Mouse (Mus musculus): ENCODE results near the gene Ints6. TPM values are rescaled to one million over a fixed set of nuclear protein-coding genes. Genes with fewer than 3 reads are reported as not detected.

Gene Ints6
- total RNA-seq (2014; fragmentation: Nextera tagmentation) (32.1 and 38.8 TPM in 2 replicates), total RNA-seq (2017) (62.6 and 110 TPM in 2 replicates)

DNA sequence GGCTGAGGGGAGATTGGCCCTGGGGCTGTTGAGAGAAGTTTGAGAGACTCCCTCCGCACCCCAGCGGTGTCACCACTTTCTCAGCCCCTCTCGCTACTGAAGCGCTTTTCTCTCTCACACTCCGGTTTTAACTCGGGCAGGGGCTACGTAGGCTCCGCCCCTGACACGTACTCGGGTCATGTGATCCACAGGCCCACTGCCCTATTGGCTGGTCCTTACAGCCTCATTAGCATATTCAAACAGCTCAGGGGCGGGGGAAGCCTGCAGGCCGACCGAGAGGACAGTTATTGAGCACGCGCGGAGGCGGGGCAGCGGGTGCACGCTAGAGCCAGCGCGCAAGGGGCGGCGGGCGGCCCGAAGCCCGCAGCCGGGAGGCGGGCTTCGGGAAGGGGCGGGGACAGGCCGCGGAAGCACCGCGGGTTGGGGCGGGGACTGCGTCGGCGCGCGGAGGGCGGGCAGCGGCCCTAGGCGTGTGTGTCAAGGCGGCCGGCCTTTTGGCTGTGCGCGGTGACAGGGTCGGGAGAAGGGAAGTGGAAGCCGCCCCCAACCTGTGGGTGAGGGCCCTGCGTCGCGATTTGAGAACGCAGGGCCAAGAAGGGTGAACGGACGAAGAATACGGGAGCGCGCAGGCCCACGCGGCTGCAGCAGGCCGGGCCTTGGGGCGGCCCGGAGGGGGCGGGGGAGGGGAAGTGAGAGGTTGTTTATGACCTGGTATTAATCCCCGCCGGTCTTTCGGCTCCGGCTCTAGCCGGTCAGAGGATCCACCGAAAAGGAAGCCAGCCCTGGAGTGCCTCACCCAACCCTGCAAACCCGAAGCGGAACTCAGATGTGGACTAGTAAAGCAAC is at the start of gene Ints6:
Gene Ints6, minus strand, starts transcription at position 134 of the 846 bp plus-strand sequence.
- peak; percentile 75 for ATAC-seq (replicated peaks; ENCODE audit: poor library complexity, severe bottlenecking)

DNA sequence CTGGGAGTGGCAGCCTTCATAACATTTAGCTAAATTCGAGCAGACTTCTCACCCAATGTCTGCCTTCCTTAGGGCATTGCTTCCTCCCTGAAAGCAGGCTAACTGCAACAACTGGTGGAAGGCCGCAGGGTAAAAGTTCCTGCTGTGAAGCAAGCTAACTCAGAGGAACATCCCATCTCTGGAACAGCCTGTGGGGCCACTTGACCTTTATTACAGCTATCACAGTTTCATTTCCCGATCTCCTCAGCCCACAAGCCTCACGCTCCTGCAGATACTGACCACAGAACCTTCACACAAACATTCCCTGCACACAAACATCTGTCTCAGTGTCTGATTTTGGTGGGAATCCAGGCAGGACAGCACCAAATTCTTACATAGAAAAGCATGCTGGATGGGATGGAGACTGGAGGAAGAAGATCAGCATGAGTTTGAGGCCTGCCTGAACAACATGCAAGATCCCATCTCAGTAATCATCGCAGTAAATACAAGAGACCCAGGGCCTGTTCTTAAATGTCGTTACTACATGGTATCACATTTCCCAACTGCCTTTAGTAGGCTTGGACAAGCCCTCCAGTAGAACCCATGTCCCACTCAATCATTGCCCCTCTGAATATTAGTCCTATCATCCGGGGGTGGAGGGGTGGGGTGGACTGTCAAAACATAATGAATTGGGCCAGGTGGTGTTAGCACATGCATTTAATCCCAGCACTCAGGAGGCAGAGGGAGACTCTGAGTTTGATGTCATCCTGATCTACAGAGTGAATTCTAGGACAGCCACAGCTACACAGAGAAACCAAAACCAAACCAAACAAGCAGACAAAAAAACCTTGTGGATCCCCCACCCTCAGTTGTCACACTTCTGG is 47.9 kb upstream of the Ints6 start:
- peak; percentile 97 for ATAC-seq (replicated peaks; ENCODE audit: poor library complexity, severe bottlenecking)

DNA sequence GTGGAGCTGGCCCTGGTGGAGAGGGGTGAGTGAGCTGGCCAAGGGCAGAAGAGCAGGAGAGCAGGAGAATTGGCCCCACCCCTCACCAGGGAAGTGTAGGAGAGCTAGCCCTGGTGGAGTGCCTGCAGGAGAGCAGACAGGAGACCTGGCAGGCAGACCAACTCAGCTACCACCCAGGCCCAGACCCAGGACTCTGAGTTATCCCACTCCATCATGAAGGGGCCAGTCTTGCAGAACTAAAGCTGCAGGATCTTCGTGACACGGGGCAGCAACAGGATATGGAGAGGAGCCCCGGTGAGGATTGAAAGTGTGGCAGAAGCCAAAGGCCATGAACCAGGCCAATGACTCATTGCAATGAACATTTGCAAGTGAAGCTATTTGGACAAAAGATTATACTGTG is 46.0 kb upstream of the Ints6 start:
- no peak for ATAC-seq (replicated peaks; ENCODE audit: poor library complexity, severe bottlenecking)

DNA sequence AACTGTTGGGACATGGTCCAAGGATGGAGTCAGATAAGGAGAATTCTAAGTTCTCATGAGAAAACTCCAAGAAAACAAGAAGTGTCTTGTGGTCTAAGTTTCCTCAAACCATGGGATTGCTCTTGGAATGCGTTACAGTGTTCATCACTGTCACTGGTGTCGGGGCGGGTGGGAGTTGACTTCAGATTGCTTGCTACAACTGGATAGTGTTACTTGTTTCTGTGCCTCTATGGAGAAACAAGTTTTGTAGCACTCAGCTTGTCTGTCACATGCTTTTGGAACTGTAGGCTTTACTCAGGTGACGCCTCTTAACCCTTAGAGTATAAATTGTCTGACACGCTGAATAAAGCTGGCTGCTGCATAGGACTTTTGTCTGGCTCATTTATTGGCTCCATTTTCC is 42.2 kb upstream of the Ints6 start:
- ATAC-seq (replicated peaks; ENCODE audit: poor library complexity, severe bottlenecking) = no peak

DNA sequence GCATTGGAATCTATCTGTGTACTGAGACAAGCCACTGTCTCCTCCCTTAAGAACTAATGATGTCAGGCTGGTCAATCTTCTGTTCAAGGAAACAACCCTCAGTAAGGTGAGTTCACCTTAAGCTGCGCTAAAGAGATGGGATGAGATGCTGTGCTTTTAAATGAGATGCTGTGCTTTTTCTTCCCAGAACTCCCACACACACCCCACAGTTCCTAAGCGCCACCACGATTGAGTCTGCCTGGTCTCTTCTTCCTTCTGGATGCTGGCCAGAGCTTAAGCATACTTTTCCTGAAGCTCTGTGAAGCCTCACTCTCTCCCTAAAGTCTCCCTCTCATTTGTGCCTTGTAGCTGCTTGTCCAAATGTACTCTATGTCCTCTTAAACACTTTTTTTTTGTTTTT is 39.8 kb upstream of the Ints6 start:
- ATAC-seq (replicated peaks; ENCODE audit: poor library complexity, severe bottlenecking) = no peak

DNA sequence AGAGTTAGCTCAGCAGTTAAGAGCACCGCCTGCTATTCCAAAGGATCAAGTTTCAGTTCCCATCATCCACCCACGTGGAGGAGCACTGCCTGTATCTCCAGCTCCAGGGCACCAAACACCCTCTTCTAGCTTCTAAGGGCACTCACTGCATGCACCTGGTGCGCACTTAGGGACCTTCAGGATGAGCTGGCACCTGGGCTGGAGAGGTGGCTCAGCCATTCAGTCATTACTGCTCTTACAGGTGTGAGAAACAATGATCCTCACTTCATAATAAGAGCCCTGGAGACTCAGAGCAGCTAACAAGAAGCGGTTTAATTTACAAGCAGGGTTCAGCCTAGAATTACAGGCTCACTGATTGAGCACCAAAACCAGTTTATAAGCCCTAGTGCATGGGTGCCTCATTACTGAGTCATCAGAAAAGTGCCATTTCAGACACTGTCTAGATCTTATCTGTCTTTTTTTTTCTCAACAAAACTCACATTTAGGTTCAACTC is 37.7 kb upstream of the Ints6 start:
- peak; percentile 71 for ATAC-seq (replicated peaks; ENCODE audit: poor library complexity, severe bottlenecking)

DNA sequence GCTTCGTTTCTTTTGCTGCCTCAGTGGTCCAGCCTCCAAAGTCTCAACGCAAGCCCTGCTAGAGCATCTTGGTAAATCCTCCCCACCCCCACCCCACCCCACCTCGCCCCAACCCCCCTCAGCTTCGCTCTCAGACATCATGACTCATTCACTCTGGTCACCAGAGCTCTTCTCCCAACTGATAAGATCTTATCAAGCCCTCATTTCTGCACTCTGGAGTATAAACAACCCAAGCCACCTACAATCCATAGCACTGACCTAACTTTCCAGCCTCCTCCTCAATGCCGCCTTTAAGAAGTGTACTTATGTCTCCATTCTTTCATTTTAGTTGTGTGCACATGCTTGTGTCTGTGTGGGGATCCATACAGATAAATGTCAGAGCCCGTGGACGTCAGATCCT is 34.8 kb upstream of the Ints6 start:
- no peak for ATAC-seq (replicated peaks; ENCODE audit: poor library complexity, severe bottlenecking)

DNA sequence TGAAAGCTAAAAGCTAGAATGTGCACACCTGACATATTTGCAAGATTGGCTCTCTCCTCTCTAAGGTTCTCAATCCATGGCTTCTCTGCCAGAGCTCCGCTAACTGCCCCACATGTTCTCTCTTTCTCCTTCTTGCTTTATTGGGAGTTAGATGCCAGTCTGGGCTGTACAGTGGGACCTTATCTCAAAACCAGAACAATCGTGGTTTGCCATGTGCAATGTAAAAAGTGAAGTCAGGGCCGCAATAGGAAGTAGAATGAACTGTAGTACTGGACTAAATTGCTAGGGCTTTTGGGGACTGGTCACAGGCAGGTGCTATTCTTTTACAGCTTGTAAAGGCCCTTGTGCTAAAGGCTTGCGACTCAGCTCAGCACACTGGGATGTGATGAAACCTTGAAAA is 28.3 kb upstream of the Ints6 start:
- ATAC-seq (replicated peaks; ENCODE audit: poor library complexity, severe bottlenecking) = peak; percentile 52; the same call in 1 of the 2 replicates

DNA sequence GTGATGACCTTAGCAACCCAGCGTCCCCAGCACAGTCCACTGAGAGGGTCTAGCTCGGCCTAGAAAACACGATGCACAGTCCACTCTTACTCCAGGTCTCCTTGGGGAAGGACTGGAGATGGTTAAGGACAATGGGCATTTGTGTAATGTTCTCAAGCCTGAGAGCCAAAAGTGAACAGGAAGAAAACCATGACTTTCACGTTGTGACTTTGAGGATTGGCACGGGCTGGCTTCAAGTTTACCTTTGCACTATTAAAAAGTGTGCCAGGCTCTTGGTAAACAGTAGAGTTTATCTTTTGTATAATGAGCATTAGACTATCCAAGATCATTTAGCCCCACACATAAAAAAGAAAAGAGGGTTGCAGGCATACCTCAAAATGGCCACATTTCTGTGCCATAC is 22.0 kb upstream of the Ints6 start:
- ATAC-seq (replicated peaks; ENCODE audit: poor library complexity, severe bottlenecking) = no peak

DNA sequence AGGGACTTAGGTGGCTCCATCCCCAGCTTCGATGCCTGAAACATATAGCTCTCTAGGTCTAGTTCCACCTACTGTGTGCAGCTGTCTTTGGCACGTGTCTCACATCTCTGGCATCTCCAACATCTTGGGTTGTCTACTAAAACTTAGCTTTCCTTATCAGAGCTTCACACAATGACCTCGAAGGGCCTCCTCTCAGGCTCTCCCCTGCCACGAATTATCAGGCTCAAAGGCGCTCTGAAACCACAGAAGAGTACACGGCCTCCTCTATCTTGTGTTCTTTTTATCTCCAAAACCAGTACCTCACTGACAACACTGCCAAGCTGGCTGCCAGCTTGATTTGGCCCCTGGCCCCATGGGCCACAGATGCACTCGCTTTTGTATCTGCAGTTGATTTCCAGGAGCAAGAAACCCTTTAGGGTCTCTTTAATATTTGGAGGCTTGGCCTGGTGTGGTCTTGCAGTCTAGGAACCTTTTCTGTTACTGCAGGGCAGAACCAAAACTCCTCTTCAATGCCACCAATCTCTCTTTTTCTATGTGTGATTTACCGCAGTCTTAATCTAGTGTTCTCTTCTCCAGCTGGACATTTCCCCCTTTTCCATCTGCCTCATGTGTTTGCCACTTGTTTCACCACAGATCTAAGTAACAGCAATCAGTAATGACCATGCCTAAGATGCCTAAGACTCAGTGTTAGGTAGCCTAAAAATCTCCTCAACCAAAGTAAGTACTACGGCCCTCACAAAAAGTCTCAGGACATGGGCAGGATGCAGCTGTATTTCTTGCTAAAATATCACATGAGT is 19.7 kb upstream of the Ints6 start:
- no peak for ATAC-seq (replicated peaks; ENCODE audit: poor library complexity, severe bottlenecking)

DNA sequence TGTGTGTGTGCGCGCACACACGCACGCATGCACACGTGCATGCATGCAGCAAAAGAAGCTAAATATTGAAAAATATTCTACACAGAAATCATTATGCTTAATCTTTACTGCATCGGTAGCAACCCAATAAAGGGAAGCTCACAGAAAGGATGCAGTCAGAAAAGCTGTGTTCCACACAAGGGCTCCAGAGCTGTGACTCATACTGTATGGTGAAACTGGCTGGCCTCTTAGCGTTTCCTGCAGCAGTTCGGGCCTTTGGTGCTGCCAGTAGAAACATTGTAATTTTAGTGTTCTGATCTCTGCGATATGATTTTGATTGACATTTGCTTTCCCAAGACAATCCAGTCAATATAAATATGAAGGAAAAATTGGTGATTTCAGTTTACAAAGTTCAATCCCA is 17.1 kb upstream of the Ints6 start:
- ATAC-seq (replicated peaks; ENCODE audit: poor library complexity, severe bottlenecking) = peak; percentile 82

DNA sequence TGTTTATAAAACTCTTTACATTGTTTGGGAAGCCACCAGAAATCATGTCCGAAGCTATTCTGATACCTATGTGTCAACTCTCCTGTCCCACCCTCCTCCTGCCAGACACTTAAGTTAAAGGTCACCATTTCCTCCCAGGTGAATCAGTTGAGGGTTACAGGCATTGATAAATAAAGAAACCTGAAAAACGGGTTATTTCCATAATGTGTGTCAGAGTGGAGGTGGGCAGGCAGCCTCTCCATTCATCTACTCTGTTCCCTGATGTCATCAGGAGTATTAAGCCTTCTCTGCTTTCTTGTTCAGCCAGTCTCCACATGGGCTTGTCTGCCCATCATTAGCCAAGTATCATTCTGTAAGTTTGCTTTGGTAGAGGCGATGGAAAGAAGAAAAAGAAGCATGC is 14.1 kb upstream of the Ints6 start:
- no peak for ATAC-seq (replicated peaks; ENCODE audit: poor library complexity, severe bottlenecking)

DNA sequence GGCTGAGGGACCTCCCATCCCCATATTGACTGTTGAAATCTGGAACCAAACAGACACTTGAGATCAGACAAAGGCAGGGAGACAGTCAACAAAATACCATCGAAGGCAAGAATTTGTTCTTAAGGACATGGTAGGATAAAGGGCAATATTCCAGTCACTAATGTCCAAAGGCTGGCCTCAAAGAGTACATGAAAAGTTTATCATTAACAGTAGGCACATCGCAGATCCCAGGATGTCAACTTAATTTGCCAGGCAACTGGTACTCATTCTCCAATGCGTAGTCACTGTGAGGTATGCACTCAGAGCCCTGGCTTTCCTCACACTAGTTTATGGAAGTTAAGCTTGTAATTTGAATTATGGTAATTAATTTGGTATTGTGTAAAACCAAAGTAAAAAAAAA is 13.3 kb upstream of the Ints6 start:
- ATAC-seq (replicated peaks; ENCODE audit: poor library complexity, severe bottlenecking) = no peak

DNA sequence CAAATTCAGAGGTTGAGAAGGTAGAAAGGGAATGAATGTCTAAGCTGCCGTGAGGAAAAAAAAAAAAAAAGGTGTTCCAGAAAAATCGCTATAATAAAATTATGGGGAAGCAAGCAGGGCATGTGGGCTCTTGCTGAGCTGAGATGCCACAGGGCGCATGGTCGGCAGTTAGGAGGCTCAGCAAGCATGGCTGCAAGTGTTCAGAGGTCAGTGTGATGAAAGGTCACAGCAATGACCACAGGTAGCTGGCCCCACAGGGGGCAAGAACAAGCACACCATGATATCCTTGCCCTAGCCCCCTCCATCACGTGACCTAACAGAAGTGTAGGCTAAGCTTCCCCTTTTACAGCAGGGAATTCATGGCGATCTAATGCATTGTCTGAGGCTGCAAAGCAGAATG is 12.8 kb upstream of the Ints6 start:
- peak; percentile 33 for ATAC-seq (replicated peaks; ENCODE audit: poor library complexity, severe bottlenecking)

DNA sequence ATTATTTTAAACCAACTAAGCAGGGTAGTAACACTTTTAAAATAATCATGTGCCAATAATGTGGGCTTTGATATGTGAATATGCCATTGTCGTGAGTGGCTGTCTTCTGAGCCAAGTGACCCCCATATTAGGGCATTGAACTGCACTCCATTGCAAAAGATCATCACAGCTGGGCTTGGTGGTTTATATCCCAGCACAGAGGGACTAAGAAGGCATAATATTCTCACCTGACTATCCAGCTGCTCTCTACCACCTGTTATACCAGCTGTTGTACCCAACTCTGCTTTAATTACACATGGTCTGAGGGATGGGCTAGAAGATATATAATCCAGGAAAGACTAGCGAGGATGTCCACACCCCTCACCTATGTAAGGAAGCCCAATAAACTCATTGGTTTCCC is 4.4 kb upstream of the Ints6 start:
- no peak for ATAC-seq (replicated peaks; ENCODE audit: poor library complexity, severe bottlenecking)

DNA sequence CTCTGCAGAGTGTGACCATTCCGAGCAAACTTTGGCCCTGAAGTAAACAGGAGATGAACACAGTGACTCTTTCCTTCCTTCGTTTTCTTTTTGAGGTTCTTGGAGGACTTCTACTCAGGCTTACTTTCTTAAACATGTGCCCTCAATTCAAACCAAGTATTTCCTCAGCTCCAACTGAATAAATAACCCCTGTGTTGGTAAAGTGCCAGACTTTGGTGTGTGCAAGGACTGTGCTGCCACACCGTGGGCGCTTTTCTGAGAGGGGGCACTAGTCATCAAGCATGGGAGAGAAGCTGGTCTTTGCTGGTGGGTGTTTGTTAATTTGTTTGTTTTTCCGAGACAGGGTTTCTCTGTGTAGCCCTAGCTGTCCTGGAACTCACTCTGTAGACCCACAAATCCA is 3.4 kb upstream of the Ints6 start:
- no peak for ATAC-seq (replicated peaks; ENCODE audit: poor library complexity, severe bottlenecking)

DNA sequence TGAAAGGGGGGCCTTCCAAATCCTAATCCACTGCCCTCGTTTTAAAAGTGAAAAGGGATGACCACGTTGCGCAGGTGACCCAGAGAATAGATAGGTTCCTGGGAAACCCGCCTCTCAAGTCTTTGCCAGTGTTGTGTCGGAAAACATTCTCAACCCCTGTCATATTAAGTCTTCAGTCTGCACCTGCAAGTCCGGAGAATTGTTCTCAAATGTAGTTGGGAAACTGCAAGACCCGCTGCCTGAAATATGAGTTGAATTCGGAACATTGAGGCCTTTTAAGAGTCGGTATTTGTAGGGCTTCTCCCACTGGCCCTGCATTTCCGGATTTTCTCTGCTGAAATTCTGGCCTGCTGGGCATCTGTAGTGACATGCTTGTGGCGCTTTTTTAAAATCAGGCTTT is 974 bp upstream of the Ints6 start:
- no peak for ATAC-seq (replicated peaks; ENCODE audit: poor library complexity, severe bottlenecking)

DNA sequence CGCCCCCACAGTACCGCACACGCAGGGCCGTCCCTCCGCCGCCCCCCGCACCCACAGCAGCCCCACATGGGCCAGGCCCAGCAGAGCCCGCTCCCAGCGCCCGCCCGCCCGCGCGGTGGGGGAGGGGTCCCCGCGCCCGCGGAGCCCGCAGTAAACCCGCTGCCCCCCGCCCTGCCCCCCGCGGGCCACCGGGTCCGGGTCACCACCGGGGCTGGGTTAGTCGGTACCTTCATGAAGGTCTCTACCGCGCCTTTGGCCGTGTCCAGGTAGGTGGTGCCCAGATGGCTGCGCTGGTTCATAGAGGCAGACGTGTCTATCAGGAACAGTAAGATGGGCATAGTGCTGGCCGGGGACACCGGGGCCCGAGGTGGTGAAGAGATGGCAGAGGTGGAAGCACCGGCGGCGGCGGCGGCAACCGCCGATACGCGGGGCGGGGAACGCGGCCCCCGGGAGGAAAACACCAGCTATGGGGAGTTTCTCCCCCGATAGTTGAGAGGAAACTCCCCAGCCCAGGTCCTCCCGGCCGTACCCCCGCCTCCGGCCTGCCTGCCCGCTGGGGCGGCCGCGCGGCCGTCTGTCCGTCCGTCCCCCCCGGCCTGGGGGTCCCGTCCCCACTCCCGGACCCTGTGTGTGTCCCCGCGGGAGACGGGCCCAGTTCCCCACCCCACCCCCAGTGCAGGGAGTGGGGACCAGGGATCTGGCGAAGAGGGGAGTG is 491 bp downstream of the Ints6 start:
- peak; percentile 2 for ATAC-seq (replicated peaks; ENCODE audit: poor library complexity, severe bottlenecking)

DNA sequence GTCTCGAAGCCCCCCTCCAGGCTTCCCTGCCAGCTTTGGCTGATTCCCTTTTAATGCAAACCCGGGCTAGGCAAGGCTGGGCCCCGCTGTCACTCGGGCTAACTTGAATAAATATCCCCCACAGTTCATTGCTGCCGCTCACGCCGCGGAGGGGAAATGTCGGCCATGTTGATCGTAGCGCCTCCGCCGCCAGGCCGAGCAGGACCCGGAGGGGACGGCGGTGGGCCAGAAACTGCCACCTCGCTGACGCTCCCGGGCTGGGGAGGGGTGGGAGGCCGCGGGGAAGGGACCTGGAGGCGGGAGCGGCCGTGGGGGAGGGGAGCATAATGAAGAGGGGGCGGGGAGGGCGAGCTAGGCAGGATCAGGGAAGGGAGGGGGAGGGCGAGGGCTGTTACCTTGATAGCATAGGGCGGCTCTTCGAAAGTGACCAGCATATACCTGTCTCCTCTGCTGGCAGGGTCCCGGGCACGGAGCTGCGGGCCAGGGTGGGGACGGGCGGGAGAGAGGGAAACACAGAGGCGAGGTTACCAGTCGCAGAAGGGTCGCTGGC is 1.1 kb downstream of the Ints6 start:
- ATAC-seq (replicated peaks; ENCODE audit: poor library complexity, severe bottlenecking) = peak; percentile 6; the same call in 1 of the 2 replicates
